Comparison of ENCODE assay signal across 35 mouse cellular contexts in genomic region chr7:43932337-43932736, GRCm38 (mm10). TPM values are rescaled to one million over a fixed set of nuclear protein-coding genes. Genes with fewer than 3 reads are reported as not detected.
DNase-seq lines count a peak whose midpoint lies in the region; TF ChIP-seq lines count a peak whose summit lies in the region.
"Had no signal": no experiment of that assay in that cellular context is flagged by ENCODE, and none has a peak within 500 bp of the region (broad histone marks: within the 10 kb centered on the region; RNA-seq: fewer than 3 reads in every experiment).

No protein-coding gene starts in this region.

- H3K27ac ChIP-seq in kidney, adult 2 months (ENCODE audit: insufficient read depth, low read depth, low read length) = peak overlapping the region; percentile 49
- H3K27ac ChIP-seq in ES-Bruce4 (ENCODE audit: insufficient read depth, low read length) = no peak overlapping the region
- H3K27ac ChIP-seq: forebrain, embryonic 10.5 days; forebrain, embryonic 13.5 days; heart, adult 2 months; heart, embryonic 10.5 days; heart, embryonic 13.5 days; hindbrain, embryonic 14.5 days; hindbrain, postnatal 0 days had no signal

- WGBS in kidney, adult 2 months = 50% methylated on average over 4 of the region's 4 CpGs

- H3K4me3 ChIP-seq in kidney, adult 2 months (ENCODE audit: insufficient read depth, low read depth, low read length) = no peak overlapping the region
- H3K4me3 ChIP-seq in ES-Bruce4 (ENCODE audit: low read depth, low read length) = no peak overlapping the region
- H3K4me3 ChIP-seq: forebrain, embryonic 10.5 days; forebrain, embryonic 13.5 days; heart, adult 2 months; heart, embryonic 10.5 days; heart, embryonic 13.5 days had no signal

- H3K27me3 ChIP-seq in kidney, adult 2 months (replicated peaks; ENCODE audit: control insufficient read depth, insufficient read depth, low read length) = no peaks in the 10 kb centered on the region
- no peaks in the 10 kb centered on the region for H3K27me3 ChIP-seq in ES-Bruce4 (ENCODE audit: control insufficient read depth, insufficient read depth, low read length, poor library complexity, severe bottlenecking)
- H3K27me3 ChIP-seq: forebrain, embryonic 13.5 days had no signal

- H3K9me3 ChIP-seq in ES-Bruce4 (replicated peaks; ENCODE audit: control insufficient read depth, insufficient read depth, low read length, poor library complexity, severe bottlenecking) = no peaks in the 10 kb centered on the region
- H3K9me3 ChIP-seq: forebrain, embryonic 10.5 days; forebrain, embryonic 13.5 days; heart, embryonic 10.5 days; heart, embryonic 13.5 days had no signal

- no peak overlapping the region for H3K9ac ChIP-seq in ES-Bruce4 (ENCODE audit: low read depth, poor library complexity, severe bottlenecking)
- H3K9ac ChIP-seq: forebrain, embryonic 13.5 days; heart, embryonic 13.5 days; hindbrain, embryonic 14.5 days had no signal

- no peaks in the 10 kb centered on the region for H3K36me3 ChIP-seq in kidney, adult 2 months (ENCODE audit: control insufficient read depth, insufficient read depth, low read length)
- H3K36me3 ChIP-seq in ES-Bruce4 (ENCODE audit: control insufficient read depth, insufficient read depth, low read length, poor library complexity, severe bottlenecking) = no peaks in the 10 kb centered on the region
- H3K36me3 ChIP-seq: forebrain, embryonic 10.5 days; heart, embryonic 10.5 days; heart, embryonic 13.5 days had no signal

- peak; percentile 8 for DNase-seq in embryo, embryonic 10 days (ENCODE audit: low spot score)
- no peak for DNase-seq in embryo, embryonic 9.5 days (ENCODE audit: extremely low spot score)
- DNase-seq in kidney, adult 2 months = peak; percentile 31
- DNase-seq in kidney, adult 8-10 months = no peak
- no peak for DNase-seq in layer of hippocampus, adult 18-20 months (ENCODE audit: low spot score in 2 of 2)
- DNase-seq: adrenal gland, adult 8-10 months; adrenal gland, postnatal 25 days; cerebellum, adult 11-12 months; cerebellum, adult 8-10 months; cerebellum, postnatal 10 days; cerebellum, postnatal 36 days; gastrocnemius, postnatal 10 days; gastrocnemius, postnatal 36 days; heart, adult 2 months; heart, postnatal 14 days had no signal

- TF ChIP-seq CTCF in kidney, adult 2 months (conservative IDR thresholded peaks at IDR 0.05; ENCODE audit: insufficient read depth, insufficient read length, low read depth, low read length) = no peak
- TF ChIP-seq CTCF in ES-Bruce4 (IDR thresholded peaks at IDR 0.05; ENCODE audit: low read depth, low read length) = no peak

- TF ChIP-seq POLR2A in kidney, adult 2 months (IDR thresholded peaks at IDR 0.05; ENCODE audit: low read depth, low read length) = no peak
- no peak for TF ChIP-seq POLR2A in ES-Bruce4 (IDR thresholded peaks at IDR 0.05; ENCODE audit: insufficient read depth, low read length)

- TF ChIP-seq EP300 in ES-Bruce4 (IDR thresholded peaks at IDR 0.05; ENCODE audit: insufficient read depth, low read depth, low read length) = peak; percentile 93; the same call in 1 of the 2 replicates

- 0 out of 2 replicates have a peak, but pooled peaks cover 4% of the 10 kb centered on the region for H3K4me1 ChIP-seq in kidney, adult 2 months (ENCODE audit: control insufficient read depth, insufficient read depth, low read length)
- H3K4me1 ChIP-seq in ES-Bruce4 (ENCODE audit: control insufficient read depth, insufficient read depth, low read length) = peaks cover 5% of the 10 kb centered on the region
- H3K4me1 ChIP-seq: forebrain, embryonic 10.5 days; forebrain, embryonic 13.5 days; heart, embryonic 10.5 days; heart, embryonic 13.5 days had no signal

RNA-seq across cellular contexts. Expression of gene Klk15, which starts 1.2 kb away (rescaled TPM):
- 0.09 and 0.19 TPM in 2 replicates for polyA plus RNA-seq in kidney, adult 2 months (2012; rRNA removed)
- not detected in 2 replicates for polyA plus RNA-seq in ES-Bruce4 (2011; ENCODE audit: insufficient read depth, insufficient read length, low read depth, missing spikeins)
- total RNA-seq in layer of hippocampus, adult 18-20 months (2021) = not detected
- total RNA-seq: adrenal gland, adult 8-10 months; adrenal gland, postnatal 25 days; gastrocnemius, adult 18-20 months; gastrocnemius, postnatal 10 days; gastrocnemius, postnatal 36 days; granulocyte monocyte progenitor cell, adult 5-6 weeks; heart, adult 2 months; heart, postnatal 14 days; hematopoietic stem cell, adult 5-6 weeks; hindbrain, postnatal 0 days; MEL had no signal
- polyA plus RNA-seq: activated CD4-positive, CD25-positive, alpha-beta regulatory T cell, adult 4 months; brain, embryonic 14.5 days; cortical plate, adult 2 months; embryonic facial prominence, embryonic 11.5 days; embryonic facial prominence, embryonic 14.5 days; forebrain, embryonic 10.5 days; forebrain, embryonic 13.5 days; forebrain, embryonic 16.5 days; heart, adult 2 months; heart, embryonic 10.5 days; heart, embryonic 13.5 days; heart, embryonic 16.5 days; hindbrain, embryonic 14.5 days; hindbrain, postnatal 0 days; inflammation-experienced regulatory T-cells, adult 6 months; intestine, embryonic 16.5 days had no signal

RNA-seq across cellular contexts. Expression of gene Klk1b8, which starts 18.1 kb away (rescaled TPM):
- 1.0 and 1.1 TPM in 2 replicates for polyA plus RNA-seq in kidney, adult 2 months (2012; rRNA removed)
- not detected in 2 replicates for polyA plus RNA-seq in ES-Bruce4 (2011; ENCODE audit: insufficient read depth, insufficient read length, low read depth, missing spikeins)
- not detected for total RNA-seq in layer of hippocampus, adult 18-20 months (2021)
- total RNA-seq: adrenal gland, adult 8-10 months; adrenal gland, postnatal 25 days; gastrocnemius, adult 18-20 months; gastrocnemius, postnatal 10 days; gastrocnemius, postnatal 36 days; granulocyte monocyte progenitor cell, adult 5-6 weeks; heart, adult 2 months; heart, postnatal 14 days; hematopoietic stem cell, adult 5-6 weeks; hindbrain, postnatal 0 days; MEL had no signal
- polyA plus RNA-seq: activated CD4-positive, CD25-positive, alpha-beta regulatory T cell, adult 4 months; brain, embryonic 14.5 days; cortical plate, adult 2 months; embryonic facial prominence, embryonic 11.5 days; embryonic facial prominence, embryonic 14.5 days; forebrain, embryonic 10.5 days; forebrain, embryonic 13.5 days; forebrain, embryonic 16.5 days; heart, adult 2 months; heart, embryonic 10.5 days; heart, embryonic 13.5 days; heart, embryonic 16.5 days; hindbrain, embryonic 14.5 days; inflammation-experienced regulatory T-cells, adult 6 months had no signal

RNA-seq across cellular contexts. Expression of gene Klk1b1, which starts 34.2 kb away (rescaled TPM):
- polyA plus RNA-seq in kidney, adult 2 months (2012; rRNA removed) = 0.11 and 0.52 TPM in 2 replicates
- polyA plus RNA-seq in ES-Bruce4 (2011; ENCODE audit: insufficient read depth, insufficient read length, low read depth, missing spikeins) = not detected in 2 replicates
- not detected for total RNA-seq in layer of hippocampus, adult 18-20 months (2021)
- total RNA-seq: adrenal gland, adult 8-10 months; adrenal gland, postnatal 25 days; gastrocnemius, adult 18-20 months; gastrocnemius, postnatal 10 days; gastrocnemius, postnatal 36 days; granulocyte monocyte progenitor cell, adult 5-6 weeks; heart, adult 2 months; heart, postnatal 14 days; hematopoietic stem cell, adult 5-6 weeks; hindbrain, postnatal 0 days; MEL had no signal
- polyA plus RNA-seq: activated CD4-positive, CD25-positive, alpha-beta regulatory T cell, adult 4 months; brain, embryonic 14.5 days; cortical plate, adult 2 months; embryonic facial prominence, embryonic 11.5 days; embryonic facial prominence, embryonic 14.5 days; forebrain, embryonic 10.5 days; forebrain, embryonic 13.5 days; forebrain, embryonic 16.5 days; heart, adult 2 months; heart, embryonic 10.5 days; heart, embryonic 13.5 days; hindbrain, embryonic 14.5 days; hindbrain, postnatal 0 days; inflammation-experienced regulatory T-cells, adult 6 months; intestine, embryonic 16.5 days had no signal

RNA-seq across cellular contexts. Expression of gene Klk1b9, which starts 43.5 kb away (rescaled TPM):
- polyA plus RNA-seq in kidney, adult 2 months (2012; rRNA removed) = 1.6 and 1.7 TPM in 2 replicates
- polyA plus RNA-seq in ES-Bruce4 (2011; ENCODE audit: insufficient read depth, insufficient read length, low read depth, missing spikeins) = not detected in 2 replicates
- not detected for total RNA-seq in layer of hippocampus, adult 18-20 months (2021)
- total RNA-seq: adrenal gland, postnatal 25 days; gastrocnemius, adult 18-20 months; gastrocnemius, postnatal 10 days; gastrocnemius, postnatal 36 days; granulocyte monocyte progenitor cell, adult 5-6 weeks; heart, adult 2 months; heart, postnatal 14 days; hematopoietic stem cell, adult 5-6 weeks; hindbrain, postnatal 0 days; MEL had no signal
- polyA plus RNA-seq: activated CD4-positive, CD25-positive, alpha-beta regulatory T cell, adult 4 months; brain, embryonic 14.5 days; cortical plate, adult 2 months; embryonic facial prominence, embryonic 11.5 days; embryonic facial prominence, embryonic 14.5 days; forebrain, embryonic 10.5 days; forebrain, embryonic 13.5 days; forebrain, embryonic 16.5 days; heart, adult 2 months; heart, embryonic 10.5 days; heart, embryonic 13.5 days; heart, embryonic 16.5 days; hindbrain, embryonic 14.5 days; hindbrain, postnatal 0 days; intestine, embryonic 16.5 days had no signal

RNA-seq across cellular contexts. Expression of gene Klk4, which starts 51.4 kb away (rescaled TPM):
- not detected in 2 replicates for polyA plus RNA-seq in kidney, adult 2 months (2012; rRNA removed)
- not detected in 2 replicates for polyA plus RNA-seq in ES-Bruce4 (2011; ENCODE audit: insufficient read depth, insufficient read length, low read depth, missing spikeins)
- total RNA-seq in layer of hippocampus, adult 18-20 months (2021) = not detected
- total RNA-seq: adrenal gland, adult 8-10 months; adrenal gland, postnatal 25 days; gastrocnemius, adult 18-20 months; gastrocnemius, postnatal 10 days; gastrocnemius, postnatal 36 days; granulocyte monocyte progenitor cell, adult 5-6 weeks; heart, adult 2 months; heart, postnatal 14 days; hematopoietic stem cell, adult 5-6 weeks; MEL had no signal
- polyA plus RNA-seq: activated CD4-positive, CD25-positive, alpha-beta regulatory T cell, adult 4 months; cortical plate, adult 2 months; embryonic facial prominence, embryonic 11.5 days; forebrain, embryonic 10.5 days; forebrain, embryonic 13.5 days; heart, adult 2 months; heart, embryonic 13.5 days; inflammation-experienced regulatory T-cells, adult 6 months; intestine, embryonic 16.5 days had no signal

Comparison
In these comparisons a context has a peak if more than half of its experiments do, and no peak if none do; other contexts are left out.
1. DNase-seq: peak in embryo, embryonic 10 days (single experiment) and kidney, adult 2 months (single experiment); none in embryo, embryonic 9.5 days (single experiment), kidney, adult 8-10 months (0 of 2) and layer of hippocampus, adult 18-20 months (0 of 2).